Mouse (Mus musculus) urinary bladder, adult 2 months (tissue): ENCODE measurements at regions not wholly inside any gene's neighbourhood (a gene's known extent, or its start where the extent isn't known, plus 50 kb on each side); places are given as distances from the start of the nearest gene placed in this dataset.

Experiments used
- DNase-seq: peaks from one replicate; pipeline ENCODE4 v3.0.0; 2022; ENCODE audit warnings: low spot score

- no peak for DNase-seq
Measured at GRCm38 (mm10) chr13:44182544-44183191, 398.1 kb downstream of the Cd83 start.

- DNase-seq: no peak
Measured at GRCm38 (mm10) chr13:44195365-44195764, 410.8 kb downstream of the Cd83 start.

GRCm38 (mm10) chr13:44206042-44206441 is 421.5 kb downstream of the Cd83 start:
- DNase-seq: no peak

GRCm38 (mm10) chr13:44206448-44206847 is 421.9 kb downstream of the Cd83 start:
- DNase-seq: no peak

- DNase-seq: no peak
Measured at GRCm38 (mm10) chr13:44207400-44208005, 422.9 kb downstream of the Cd83 start.

GRCm38 (mm10) chr13:44209036-44209435 is 424.5 kb downstream of the Cd83 start:
- DNase-seq: no peak

GRCm38 (mm10) chr13:44210123-44210522 is 425.5 kb downstream of the Cd83 start:
- no peak for DNase-seq

- no peak for DNase-seq
Measured at GRCm38 (mm10) chr13:44212356-44212755, 427.8 kb downstream of the Cd83 start.

- no peak for DNase-seq
Measured at GRCm38 (mm10) chr13:44212936-44213335, 428.4 kb downstream of the Cd83 start.

- no peak for DNase-seq
Measured at GRCm38 (mm10) chr13:44218266-44218665, 433.7 kb downstream of the Cd83 start.

GRCm38 (mm10) chr13:44221721-44222120 is 437.1 kb downstream of the Cd83 start:
- no peak for DNase-seq

GRCm38 (mm10) chr13:44222335-44222734 is 437.8 kb downstream of the Cd83 start:
- DNase-seq: no peak

- DNase-seq: no peak
Measured at GRCm38 (mm10) chr13:44227706-44228459, 443.3 kb downstream of the Cd83 start.

GRCm38 (mm10) chr13:44228540-44229135 is 444.1 kb downstream of the Cd83 start:
- DNase-seq: no peak

- DNase-seq: no peak
Measured at GRCm38 (mm10) chr13:44229136-44229611, 444.6 kb downstream of the Cd83 start.

- DNase-seq: no peak
Measured at GRCm38 (mm10) chr13:44231403-44231802, 446.8 kb downstream of the Cd83 start.

GRCm38 (mm10) chr13:44231868-44232715 is 447.5 kb downstream of the Cd83 start:
- no peak for DNase-seq

- no peak for DNase-seq
Measured at GRCm38 (mm10) chr13:44232716-44233051, 448.1 kb downstream of the Cd83 start.

- no peak for DNase-seq
Measured at GRCm38 (mm10) chr13:44234241-44234640, 449.7 kb downstream of the Cd83 start.

GRCm38 (mm10) chr13:44235236-44235635 is 450.7 kb downstream of the Cd83 start:
- DNase-seq: no peak

GRCm38 (mm10) chr13:44235941-44236340 is 451.4 kb downstream of the Cd83 start:
- no peak for DNase-seq

- no peak for DNase-seq
Measured at GRCm38 (mm10) chr13:44238308-44238707, 453.7 kb downstream of the Cd83 start.
